Mouse (Mus musculus): Measurements from ENCODE around the gene Sco1.

GRCm38 (mm10) chr11:67011635-67012034 lies 40.8 kb upstream of the Sco1 start:
- no peak for TF ChIP-seq CTCF (IDR thresholded peaks at IDR 0.05; ENCODE audit: insufficient read depth, low read length)
- no peak for TF ChIP-seq POLR2A (IDR thresholded peaks at IDR 0.05; ENCODE audit: borderline replicate concordance, extremely low read depth, low read depth, low read length)
